Mouse (Mus musculus) erythroid progenitor cell, adult 5-6 weeks (primary cell): ENCODE results near the gene Nlrp6. TPM values are rescaled to one million over a fixed set of nuclear protein-coding genes. Genes with fewer than 3 reads are reported as not detected.

Source experiments
- ATAC-seq: replicated peaks from 2 replicates; pipeline ENCODE4 v1.8.0; 2016; ENCODE audit warnings: moderate number of reproducible peaks, mild to moderate bottlenecking, moderate TSS enrichment, inconsistent platforms; ENCODE audit not compliant: poor library complexity, low FRiP score, severe bottlenecking
- total RNA-seq, 2 experiments: library from RNA; stranded (forward) in 1 of 2; stranded (reverse) in 1 of 2; fragments of 150-400 nt in 1 of 2; fragments of 186-747, 209-891 nt in 1 of 2; gene quantifications; 2 replicates each; pipeline versions ENCODE4 v1.2.3 to v1.2.4; 2015 to 2017; ENCODE audit warnings: low replicate concordance in 2 of 2

Nlrp6 gene
- total RNA-seq, 2 experiments from 2014 or later = not detected

DNA sequence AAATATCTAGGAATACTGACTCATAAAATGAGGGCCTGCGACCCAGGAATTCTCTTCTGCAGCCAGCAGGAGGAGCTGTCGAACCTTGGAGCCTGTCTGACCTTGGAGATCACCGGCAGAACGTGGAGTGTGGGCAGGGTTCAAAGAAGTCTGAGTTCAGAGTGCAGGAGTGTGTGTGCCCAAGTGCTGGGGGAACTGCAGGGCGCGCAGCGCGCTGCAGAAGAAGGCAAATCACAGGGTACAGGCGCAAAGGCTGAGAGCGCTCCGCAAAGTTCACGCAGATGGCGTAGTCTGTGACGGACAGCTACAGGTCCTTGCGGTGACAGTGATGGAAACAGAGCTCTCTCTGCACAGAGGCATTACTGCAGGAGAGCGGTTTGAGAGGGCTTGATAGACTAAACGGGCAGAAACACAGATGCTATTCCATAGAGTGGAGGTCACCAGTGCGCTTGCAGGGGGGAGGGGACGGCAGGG, 12.0 kb upstream of the Nlrp6 start:
- ATAC-seq = peak; percentile 65

DNA sequence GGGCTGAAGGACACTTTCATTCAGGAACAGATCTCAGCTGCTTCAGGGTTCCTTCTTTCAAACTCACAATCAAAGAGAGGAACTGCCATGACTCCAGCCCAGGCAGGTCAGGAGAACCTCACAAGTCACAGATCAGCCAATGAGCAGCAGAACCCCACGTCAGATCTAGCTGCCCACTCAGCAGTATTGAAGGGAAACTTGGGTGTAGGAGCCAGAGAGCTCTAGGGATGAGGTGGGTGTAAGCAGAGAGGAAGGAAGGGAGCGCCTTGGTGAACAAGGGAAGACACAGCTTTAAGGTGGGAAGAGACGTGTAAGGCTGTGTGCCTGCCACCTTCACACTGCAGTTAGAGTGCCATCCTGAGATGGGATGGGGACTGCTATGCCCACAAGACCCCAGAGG, 8.4 kb upstream of the Nlrp6 start:
- ATAC-seq = no peak

DNA sequence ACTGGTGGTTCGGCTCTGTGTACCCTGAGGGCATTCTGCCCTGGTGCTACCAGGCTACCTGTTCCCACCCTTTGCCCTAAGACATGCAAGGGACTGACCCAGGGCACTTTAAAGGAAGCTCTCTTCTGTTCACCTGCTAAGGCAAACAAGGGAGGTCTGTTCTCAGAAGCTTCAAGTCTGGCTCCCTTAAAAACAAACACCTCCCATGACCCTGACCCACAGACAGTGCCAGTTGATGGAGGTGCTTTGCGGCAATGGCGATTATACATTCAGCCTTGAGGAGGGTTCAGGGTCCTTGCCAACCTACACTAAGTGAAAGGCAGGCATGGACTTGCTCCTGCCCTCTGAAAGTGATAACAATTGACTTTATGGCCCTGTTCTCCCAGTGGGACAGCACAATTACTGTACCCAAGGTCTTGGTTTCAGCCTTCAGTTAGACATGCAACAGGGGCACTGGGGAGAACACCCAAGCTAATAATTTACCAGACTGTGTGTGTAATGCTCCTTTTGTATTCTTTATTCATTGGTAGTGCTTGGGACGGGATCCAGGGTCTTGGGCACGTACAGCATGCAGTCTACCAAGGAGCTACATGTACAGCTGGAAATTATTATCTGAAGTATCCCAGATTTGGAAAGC, 7.7 kb upstream of the Nlrp6 start:
- no peak for ATAC-seq

- ATAC-seq = no peak
Observed at GRCm38 (mm10) chr7:140914031-140914690, 6.5 kb upstream of the Nlrp6 start.

DNA sequence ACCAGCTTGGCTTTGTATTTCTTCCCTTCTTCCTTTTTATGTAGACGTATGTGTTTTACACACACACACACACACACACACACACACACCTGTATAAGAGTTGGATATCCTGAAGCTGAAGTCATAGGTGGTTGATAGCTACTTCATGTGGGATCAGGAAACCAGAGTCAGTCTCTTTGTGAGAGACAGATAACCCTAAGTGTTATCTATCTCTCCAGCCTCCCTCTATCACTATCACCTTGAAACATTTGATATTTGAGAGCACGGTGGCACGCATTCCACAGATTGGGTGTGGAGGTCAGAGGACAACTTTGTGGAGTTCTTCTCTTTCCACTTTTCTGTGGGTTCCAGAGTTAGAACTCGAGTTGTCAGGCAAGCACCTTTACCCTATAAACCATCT, 791 bp upstream of the Nlrp6 start:
- no peak for ATAC-seq

DNA sequence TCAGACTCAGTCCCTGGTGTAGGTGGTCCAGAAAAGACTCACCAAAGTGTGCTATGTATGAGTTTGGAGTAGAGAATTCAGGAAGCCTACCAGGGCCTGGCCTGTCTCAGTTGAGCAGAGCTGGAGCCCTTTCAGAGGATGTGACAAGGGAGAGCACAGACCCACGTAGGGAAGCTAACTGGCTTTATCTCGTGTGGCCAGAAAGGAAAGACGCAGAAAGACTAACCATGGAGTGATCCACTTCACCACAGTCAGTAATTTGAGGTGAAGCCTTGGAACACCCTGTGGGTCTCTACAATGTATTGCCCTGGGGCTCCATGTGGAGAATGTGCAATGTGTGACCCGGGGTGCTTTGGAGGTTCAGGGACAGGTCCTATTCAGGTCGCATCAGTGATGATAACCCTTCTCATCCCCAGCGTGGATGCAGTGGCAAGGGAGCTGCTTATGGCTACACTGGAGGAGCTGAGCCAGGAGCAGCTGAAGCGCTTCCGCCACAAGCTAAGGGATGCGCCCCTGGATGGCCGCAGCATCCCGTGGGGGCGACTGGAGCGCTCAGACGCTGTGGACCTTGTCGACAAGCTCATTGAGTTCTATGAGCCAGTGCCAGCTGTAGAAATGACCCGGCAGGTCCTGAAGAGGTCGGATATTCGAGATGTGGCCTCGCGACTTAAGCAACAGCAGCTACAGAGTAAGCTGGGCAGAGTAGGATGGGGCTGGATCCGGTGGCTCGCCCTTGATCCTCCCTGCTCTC, 698 bp downstream of the Nlrp6 start:
- ATAC-seq = no peak

- no peak for ATAC-seq
Observed at GRCm38 (mm10) chr7:140922398-140923069, 1.8 kb downstream of the Nlrp6 start.

- no peak for ATAC-seq
Observed at GRCm38 (mm10) chr7:140923070-140923775, 2.5 kb downstream of the Nlrp6 start.

DNA sequence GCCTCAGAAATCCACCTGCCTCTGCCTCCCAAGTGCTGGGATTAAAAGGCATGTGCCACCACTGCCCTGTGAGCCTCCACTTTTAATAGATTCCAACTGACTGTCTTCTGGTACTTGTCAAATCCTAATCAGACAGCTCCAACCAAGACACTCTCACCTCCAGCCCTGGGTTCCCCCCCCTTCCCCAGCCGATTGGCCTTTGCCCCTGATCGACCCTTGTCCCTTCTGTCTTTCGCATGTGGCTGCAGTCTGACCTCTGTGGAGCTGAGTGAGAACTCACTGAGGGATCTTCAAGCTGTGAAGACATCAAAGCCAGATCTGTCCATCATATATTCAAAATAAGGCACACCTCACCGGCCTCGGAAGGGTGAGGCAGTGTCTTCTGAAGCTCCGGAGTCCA, 6.5 kb downstream of the Nlrp6 start:
- ATAC-seq = no peak

- ATAC-seq = no peak
Observed at GRCm38 (mm10) chr7:140938436-140938835, 17.7 kb downstream of the Nlrp6 start.

DNA sequence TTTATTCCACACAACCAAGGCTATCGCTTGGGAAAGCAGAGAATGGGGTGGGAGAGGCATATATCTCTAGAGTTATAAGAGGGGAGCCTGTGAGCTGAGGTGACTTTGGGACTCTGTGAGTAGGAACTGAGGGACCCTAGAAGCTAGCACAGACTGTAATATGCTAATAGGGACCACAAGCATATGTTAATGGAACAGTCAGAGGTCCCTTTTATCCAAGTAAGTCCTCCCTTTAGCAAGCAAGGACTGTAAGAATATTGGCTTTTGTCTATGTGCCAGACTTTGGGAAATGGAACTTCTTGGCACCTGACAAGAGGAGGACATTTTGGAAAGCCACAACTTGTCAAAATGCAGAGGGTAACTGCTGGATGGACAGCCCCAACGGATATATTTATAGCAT, 18.2 kb downstream of the Nlrp6 start:
- ATAC-seq = no peak

DNA sequence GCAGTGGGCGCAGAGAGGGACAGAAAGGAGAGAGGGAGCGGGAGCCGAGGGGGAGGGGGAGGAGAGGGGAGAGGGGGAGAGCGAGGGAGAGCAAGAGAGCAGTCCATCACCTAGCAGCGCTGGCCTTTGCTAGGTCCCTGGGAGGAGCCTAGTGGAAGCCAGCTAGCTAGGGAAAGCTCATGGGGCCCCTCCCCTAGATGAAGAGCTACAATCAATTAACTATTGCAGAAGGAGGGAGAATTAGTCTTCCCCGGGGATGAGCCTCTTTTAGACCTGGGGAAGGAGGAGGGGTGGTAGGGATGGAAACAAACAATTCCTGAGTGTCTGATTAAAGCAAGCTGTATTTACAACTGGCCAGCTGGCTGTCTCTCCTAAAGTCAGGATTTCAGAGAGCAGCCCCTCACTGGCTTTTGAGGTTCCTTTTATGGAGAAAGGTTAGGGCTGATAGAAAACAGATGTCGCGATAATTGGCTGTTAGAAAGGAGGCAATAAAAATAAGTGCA, 19.0 kb downstream of the Nlrp6 start:
- ATAC-seq = no peak

DNA sequence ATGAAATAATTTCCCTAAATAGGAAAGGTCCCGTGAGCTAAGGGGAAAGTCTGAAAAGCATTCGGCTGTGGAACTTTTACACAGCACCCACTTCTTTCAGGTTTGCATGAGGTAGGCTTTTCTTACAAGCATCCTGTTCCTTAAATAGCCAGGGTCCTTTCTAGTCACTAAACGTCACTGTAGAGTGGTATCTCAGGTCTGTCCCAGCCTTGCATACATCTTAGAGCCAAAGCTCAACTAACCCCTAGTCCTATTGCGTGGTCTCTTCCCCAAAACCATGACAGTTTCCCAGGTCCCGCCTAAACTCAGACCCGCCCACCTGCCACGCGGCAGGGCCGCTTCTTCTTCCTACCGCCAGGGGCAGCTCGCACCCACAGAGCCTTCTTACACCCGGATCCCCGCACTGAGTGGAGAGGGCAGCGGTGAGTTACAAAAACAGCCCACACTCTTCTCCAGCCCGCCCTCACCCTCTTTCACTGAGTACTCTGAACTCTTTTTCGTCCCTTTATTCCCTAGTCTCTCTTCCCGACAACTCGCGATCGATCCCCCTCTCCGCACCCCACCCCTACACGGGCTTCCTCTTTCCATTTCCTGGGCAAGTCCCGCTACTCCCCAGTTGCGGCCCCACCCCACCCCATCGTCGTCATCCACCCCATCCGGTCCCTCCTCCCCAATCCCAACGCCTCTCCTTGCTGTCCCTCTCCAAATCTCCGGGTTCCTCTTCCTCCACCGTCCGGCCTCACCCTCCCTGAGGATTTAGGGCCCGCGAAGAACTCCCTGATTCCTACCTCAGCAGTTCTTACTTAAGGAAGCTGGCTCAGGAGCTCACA, 20.7 kb downstream of the Nlrp6 start, which contains the start of gene Pgghg:
Pgghg (plus strand) TSS at position 170 of the 830 bp plus-strand sequence.
- peak; percentile 93 for ATAC-seq

DNA sequence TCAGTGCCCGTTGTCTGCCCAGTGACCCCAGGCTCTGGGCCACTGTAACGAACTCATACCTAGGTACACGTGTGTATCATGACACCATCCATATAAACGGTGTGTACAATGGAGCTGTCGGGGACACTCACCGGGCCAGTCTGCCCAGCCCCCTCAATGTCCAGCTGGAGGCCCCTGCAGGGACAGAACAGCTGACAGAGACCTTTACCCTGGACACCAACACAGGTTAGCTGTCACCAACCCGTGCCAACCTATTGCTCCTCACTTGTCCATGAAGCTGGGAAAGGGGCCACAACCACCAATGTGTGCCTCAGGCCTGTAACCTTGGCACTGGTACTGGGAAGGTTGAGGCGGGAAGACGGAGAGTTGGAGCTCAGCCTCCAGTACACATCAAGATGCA, 21.6 kb downstream of the Nlrp6 start:
- no peak for ATAC-seq

DNA sequence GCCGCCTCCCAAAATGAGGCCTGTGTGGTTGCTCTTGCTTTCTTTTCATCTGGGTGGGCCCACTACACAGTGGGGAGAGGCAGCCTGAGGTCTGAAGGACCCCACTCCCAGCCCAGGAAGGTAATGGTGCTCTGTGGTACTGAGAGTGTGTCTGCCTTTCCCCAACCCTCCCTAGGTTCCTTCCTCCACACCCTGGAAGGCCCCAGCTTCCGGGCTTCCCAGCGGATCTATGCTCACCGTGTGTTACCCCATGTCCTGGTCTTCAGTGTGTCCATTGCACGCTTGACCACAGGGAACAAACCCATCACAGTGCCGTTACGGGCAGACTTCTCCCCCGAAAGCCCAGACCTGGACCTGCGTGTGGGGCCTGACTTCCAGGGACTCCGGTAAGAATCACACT, 22.1 kb downstream of the Nlrp6 start:
- no peak for ATAC-seq

DNA sequence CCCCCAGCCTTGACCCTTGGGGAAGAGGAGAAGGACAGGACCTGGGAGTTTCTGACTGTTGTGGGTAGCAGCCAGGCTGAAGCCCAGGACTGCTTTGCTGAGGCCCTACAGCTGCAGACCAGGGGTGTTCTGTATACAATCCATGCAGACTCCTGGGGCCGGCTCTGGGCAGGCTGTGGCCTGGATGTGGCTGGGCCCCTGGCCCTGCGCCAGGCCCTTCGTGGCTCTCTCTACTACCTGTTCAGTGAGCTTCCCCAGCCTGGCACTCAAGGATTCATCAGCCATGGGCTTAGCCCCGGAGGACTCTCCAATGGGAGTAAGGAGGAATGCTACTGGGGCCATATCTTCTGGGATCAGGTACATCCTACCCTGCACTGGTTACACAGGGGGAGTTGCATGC, 22.7 kb downstream of the Nlrp6 start:
- ATAC-seq = no peak

GRCm38 (mm10) chr7:140944236-140944635, 23.5 kb downstream of the Nlrp6 start:
- ATAC-seq = no peak

GRCm38 (mm10) chr7:140945247-140945646, 24.5 kb downstream of the Nlrp6 start:
- no peak for ATAC-seq

DNA sequence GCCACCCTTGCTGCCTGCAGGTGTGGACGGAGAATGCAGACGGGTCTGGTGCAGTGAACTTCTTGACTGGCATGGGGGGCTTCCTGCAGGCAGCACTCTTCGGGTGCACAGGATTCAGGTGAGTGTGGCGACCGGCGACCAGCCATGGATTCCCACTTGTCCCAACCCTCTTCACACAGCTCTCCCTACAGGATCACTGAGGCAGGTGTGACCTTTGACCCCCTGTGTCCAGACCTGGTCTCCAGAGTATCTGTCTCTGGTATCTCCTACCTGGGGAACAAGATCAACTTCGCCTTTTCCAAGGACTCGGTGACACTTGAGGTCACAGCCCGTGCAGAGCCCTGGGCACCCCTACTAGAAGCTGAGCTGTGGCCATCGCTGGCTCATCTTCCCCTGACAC, 25.6 kb downstream of the Nlrp6 start:
- ATAC-seq = no peak
